Mouse (Mus musculus) embryonic facial prominence, embryonic 13.5 days (tissue): ENCODE measurements around the gene Cnst. TPM values are rescaled to one million over a fixed set of nuclear protein-coding genes. Genes with fewer than 3 reads are reported as not detected.
"Not testable (repeated sequence)": the region's sequence is repeated elsewhere in the genome, so short reads cannot be mapped to it uniquely, and the experiment has no call there.

ENCODE experiments used
- ATAC-seq: fragments of 200-750 bp; cut with Nextera tagmentation; 2 replicates; pipeline ENCODE4 v1.8.0; 2017; ENCODE audit warnings: low read depth; ENCODE audit not compliant: insufficient number of reproducible peaks, insufficient read depth, low FRiP score, low TSS enrichment
- H3K27ac ChIP-seq: fragments of 300-500 bp; sonication (generic); 2 replicates; pipeline ENCODE4 v1.5.1; 2015; ENCODE audit warnings: moderate library complexity, mild to moderate bottlenecking, inconsistent platforms
- H3K27me3 ChIP-seq: fragments of 300-500 bp; sonication (generic); 2 replicates; pipeline ENCODE4 v1.6.1; 2015; ENCODE audit warnings: mild to moderate bottlenecking, inconsistent platforms
- H3K36me3 ChIP-seq: fragments of 300-500 bp; sonication (generic); 2 replicates; pipeline ENCODE4 v1.6.1; 2015; ENCODE audit warnings: mild to moderate bottlenecking, inconsistent platforms
- H3K4me1 ChIP-seq: fragments of 300-500 bp; sonication (generic); 2 replicates; pipeline ENCODE4 v1.6.1; 2015; ENCODE audit warnings: inconsistent platforms
- H3K4me2 ChIP-seq: fragments of 300-500 bp; sonication (generic); 2 replicates; pipeline ENCODE4 v1.6.1; 2015; ENCODE audit warnings: moderate library complexity, mild to moderate bottlenecking, inconsistent platforms
- H3K4me3 ChIP-seq: fragments of 300-500 bp; sonication (generic); 2 replicates; pipeline ENCODE4 v1.5.1; 2015; ENCODE audit warnings: mild to moderate bottlenecking, inconsistent platforms
- H3K9ac ChIP-seq: fragments of 300-500 bp; sonication (generic); 2 replicates; pipeline ENCODE4 v1.6.1; 2015; ENCODE audit warnings: mild to moderate bottlenecking, inconsistent platforms
- H3K9me3 ChIP-seq: fragments of 300-500 bp; sonication (generic); 2 replicates; pipeline ENCODE4 v1.6.1; 2016; ENCODE audit warnings: inconsistent platforms
- WGBS: fragments of 180-500 bp; shearing (Covaris S2); methylation state at CpG from one replicate; pipeline ENCODE4 v1.1.7; 2015; ENCODE audit warnings: mixed read lengths; 5-methylcytosine and 5-hydroxymethylcytosine counted together
- polyA plus RNA-seq: library from polyadenylated mRNA; unstranded; fragments of >200 nt; fragmentation: Nextera tagmentation; extraction: Ambion mirVana; gene quantifications from 2 replicates; pipeline ENCODE4 v1.2.1, GENCODE M21; 2015

The Cnst gene
- polyA plus RNA-seq = 17.4 and 21.6 TPM in 2 replicates

- not testable (repeated sequence) for H3K9me3 ChIP-seq, H3K27me3 ChIP-seq, H3K36me3 ChIP-seq
- Histone ChIP-seq H3K4me2 (peak within 1 kb of the TSS; percentile 84), H3K4me1 (peaks cover 30% of the 10 kb centered on the region), H3K9ac (peak within 1 kb of the TSS; percentile 83), H3K27ac (peak within 1 kb of the TSS; percentile 92), H3K4me3 (peak within 1 kb of the TSS; percentile 68)
- WGBS = under 1% methylated on average over 69 of the region's 69 CpGs
- peak; percentile 100 for ATAC-seq
Measured at GRCm38 (mm10) chr1:179545768-179546550, at the start of gene Cnst, which contains the start of gene Tfb2m. TSS of gene Cnst (plus strand) at chr1:179546370. TSS of gene Tfb2m (minus strand) at chr1:179546267.

- ATAC-seq = no peak
- Histone ChIP-seq H3K4me1 (no peaks in the 10 kb centered on the region), H3K9ac (no peak overlapping the region), H3K4me2 (no peak overlapping the region), H3K36me3 (peaks cover 7% of the 10 kb centered on the region; the same call in 1 of the 2 replicates), H3K27ac (no peak overlapping the region), H3K4me3 (no peak overlapping the region), H3K9me3 (no peaks in the 10 kb centered on the region), H3K27me3 (no peaks in the 10 kb centered on the region)
- 72% methylated on average over 3 of the region's 3 CpGs for WGBS
Measured at GRCm38 (mm10) chr1:179499257-179499656, 46.9 kb upstream of the Cnst start.

- H3K36me3 ChIP-seq = peaks cover 4% of the 10 kb centered on the region; the same call in 1 of the 2 replicates
- WGBS = 19% methylated on average over 3 of the region's 3 CpGs
- no peak for ATAC-seq
- no peak overlapping the region for H3K9ac ChIP-seq
- no peak overlapping the region for H3K4me2 ChIP-seq
- H3K27ac ChIP-seq = no peak overlapping the region
- no peak overlapping the region for H3K4me3 ChIP-seq
- no peaks in the 10 kb centered on the region for H3K9me3 ChIP-seq
- no peaks in the 10 kb centered on the region for H3K4me1 ChIP-seq
- H3K27me3 ChIP-seq = no peaks in the 10 kb centered on the region
Measured at GRCm38 (mm10) chr1:179502565-179502964, 43.6 kb upstream of the Cnst start.

- Histone ChIP-seq H3K36me3 (no peaks in the 10 kb centered on the region), H3K27me3 (no peaks in the 10 kb centered on the region), H3K4me1 (no peaks in the 10 kb centered on the region), H3K4me3 (no peak overlapping the region), H3K27ac (no peak overlapping the region), H3K9me3 (no peaks in the 10 kb centered on the region), H3K9ac (no peak overlapping the region), H3K4me2 (no peak overlapping the region)
- 59% methylated on average over 9 of the region's 9 CpGs for WGBS
- ATAC-seq = no peak
Measured at GRCm38 (mm10) chr1:179506530-179507315, 39.4 kb upstream of the Cnst start.

GRCm38 (mm10) chr1:179510546-179511340 is 35.4 kb upstream of the Cnst start:
- H3K9ac ChIP-seq = no peak overlapping the region
- WGBS = 82% methylated on average over 13 of the region's 13 CpGs
- no peak for ATAC-seq

GRCm38 (mm10) chr1:179511895-179512294 is 34.3 kb upstream of the Cnst start:
- Histone ChIP-seq H3K4me3 (no peak overlapping the region), H3K4me1 (0 out of 2 replicates have a peak, but pooled peaks cover 7% of the 10 kb centered on the region), H3K27ac (no peak overlapping the region), H3K4me2 (no peak overlapping the region), H3K9ac (no peak overlapping the region), H3K9me3 (no peaks in the 10 kb centered on the region), H3K27me3 (no peaks in the 10 kb centered on the region), H3K36me3 (no peaks in the 10 kb centered on the region)
- WGBS = 76% methylated on average over 7 of the region's 7 CpGs
- ATAC-seq = no peak

More at GRCm38 (mm10) chr1:179510546-179511340, 35.4 kb upstream of the Cnst start:
- Histone ChIP-seq H3K4me3 (no peak overlapping the region), H3K27me3 (no peaks in the 10 kb centered on the region), H3K9me3 (no peaks in the 10 kb centered on the region), H3K4me2 (no peak overlapping the region), H3K36me3 (no peaks in the 10 kb centered on the region), H3K27ac (no peak overlapping the region), H3K4me1 (no peaks in the 10 kb centered on the region)

- H3K4me2 ChIP-seq = peak overlapping the region; percentile 90
- H3K9ac ChIP-seq = peak overlapping the region; percentile 80
- H3K4me1 ChIP-seq = 0 out of 2 replicates have a peak, but pooled peaks cover 7% of the 10 kb centered on the region
- 0% methylated on average over 21 of the region's 21 CpGs for WGBS
- H3K27me3 ChIP-seq = no peaks in the 10 kb centered on the region
- H3K36me3 ChIP-seq = no peaks in the 10 kb centered on the region
- no peaks in the 10 kb centered on the region for H3K9me3 ChIP-seq
- ATAC-seq = peak; percentile 67
- H3K27ac ChIP-seq = peak overlapping the region; percentile 55
- peak overlapping the region; percentile 81 for H3K4me3 ChIP-seq
Measured at GRCm38 (mm10) chr1:179516941-179517712, 29.0 kb upstream of the Cnst start.

GRCm38 (mm10) chr1:179517713-179518465 is 28.3 kb upstream of the Cnst start, which contains the start of gene Smyd3:
TSS of gene Smyd3 (minus strand) at chr1:179518041.
- Histone ChIP-seq H3K4me1 (0 out of 2 replicates have a peak, but pooled peaks cover 7% of the 10 kb centered on the region), H3K36me3 (no peaks in the 10 kb centered on the region), H3K9me3 (no peaks in the 10 kb centered on the region), H3K9ac (peak within 1 kb of the TSS; percentile 80), H3K27me3 (no peaks in the 10 kb centered on the region), H3K27ac (peak within 1 kb of the TSS; percentile 55), H3K4me3 (peak within 1 kb of the TSS; percentile 81), H3K4me2 (peak within 1 kb of the TSS; percentile 90)
- WGBS = 6% methylated on average over 39 of the region's 39 CpGs
- peak; percentile 71 for ATAC-seq

GRCm38 (mm10) chr1:179519901-179520300 is 26.3 kb upstream of the Cnst start:
- H3K4me3 ChIP-seq = no peak overlapping the region
- no peak overlapping the region for H3K27ac ChIP-seq
- H3K9ac ChIP-seq = no peak overlapping the region
- WGBS = 83% methylated on average over 3 of the region's 3 CpGs
- no peaks in the 10 kb centered on the region for H3K9me3 ChIP-seq
- H3K36me3 ChIP-seq = no peaks in the 10 kb centered on the region
- H3K4me1 ChIP-seq = 0 out of 2 replicates have a peak, but pooled peaks cover 7% of the 10 kb centered on the region
- no peaks in the 10 kb centered on the region for H3K27me3 ChIP-seq
- ATAC-seq = no peak
- H3K4me2 ChIP-seq = no peak overlapping the region

- 94% methylated on average over 3 of the region's 3 CpGs for WGBS
- Histone ChIP-seq H3K9me3 (no peaks in the 10 kb centered on the region), H3K27me3 (no peaks in the 10 kb centered on the region), H3K4me2 (no peak overlapping the region), H3K4me3 (no peak overlapping the region), H3K9ac (no peak overlapping the region), H3K27ac (no peak overlapping the region), H3K36me3 (peaks cover 38% of the 10 kb centered on the region), H3K4me1 (peaks cover 8% of the 10 kb centered on the region; the same call in 1 of the 2 replicates)
- ATAC-seq = no peak
Measured at GRCm38 (mm10) chr1:179539054-179539453, 7.1 kb upstream of the Cnst start.
